Mouse (Mus musculus) ovary, postnatal 36 days (tissue): ENCODE results near the gene Olfr114.

Experiments used
- DNase-seq: peaks from one replicate; pipeline ENCODE4 v3.0.0; 2022; ENCODE audit warnings: low spot score, mixed read lengths

The Olfr114 gene

DNA sequence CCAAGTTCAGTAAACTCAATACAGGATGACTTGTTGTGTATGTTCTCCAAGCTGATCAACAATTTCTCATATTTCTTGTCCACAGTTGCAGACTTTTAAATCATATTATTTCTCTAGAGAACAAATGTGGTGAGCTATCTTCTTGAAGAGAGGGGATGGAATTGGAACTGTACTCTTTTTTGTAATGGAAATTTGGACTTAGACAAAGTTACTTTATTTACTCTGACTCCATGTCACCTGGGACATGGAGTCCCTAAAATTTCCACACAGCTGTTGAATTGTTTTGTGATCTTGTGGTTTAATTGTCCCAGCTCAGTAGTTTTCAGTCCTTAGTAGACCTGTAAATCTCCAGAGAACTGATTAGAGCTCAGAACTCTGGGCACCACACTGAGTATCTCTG lies at the start of gene Olfr114:
TSS of gene Olfr114 (minus strand) at position 101 of the 400 bp plus-strand sequence.
- DNase-seq: no peak

DNA sequence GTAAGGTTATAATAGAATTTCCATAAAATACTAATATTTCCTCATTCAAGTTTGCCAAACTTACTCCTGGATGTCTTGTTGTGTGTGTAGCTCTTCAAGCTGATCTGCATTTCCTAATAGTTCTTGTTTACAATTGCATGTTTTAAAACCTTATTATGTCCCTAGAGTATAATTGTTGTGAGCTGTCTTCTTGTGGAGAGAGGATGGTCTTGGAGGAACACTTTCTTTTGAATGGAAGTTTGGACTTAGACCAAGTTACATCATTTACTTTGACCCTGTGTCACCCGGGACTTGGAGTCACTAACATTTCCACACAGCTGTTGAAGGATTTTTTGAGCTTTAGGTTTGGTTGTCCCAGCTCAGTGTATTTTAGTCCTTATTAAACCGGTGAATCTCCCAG lies 34.5 kb upstream of the Olfr114 start, which contains the start of the genes Olfr115 and Olfr116:
TSS of gene Olfr115 (minus strand) at position 101 of the 400 bp plus-strand sequence.
TSS of gene Olfr116 (minus strand) at position 191 of the 400 bp plus-strand sequence.
- no peak for DNase-seq

DNA sequence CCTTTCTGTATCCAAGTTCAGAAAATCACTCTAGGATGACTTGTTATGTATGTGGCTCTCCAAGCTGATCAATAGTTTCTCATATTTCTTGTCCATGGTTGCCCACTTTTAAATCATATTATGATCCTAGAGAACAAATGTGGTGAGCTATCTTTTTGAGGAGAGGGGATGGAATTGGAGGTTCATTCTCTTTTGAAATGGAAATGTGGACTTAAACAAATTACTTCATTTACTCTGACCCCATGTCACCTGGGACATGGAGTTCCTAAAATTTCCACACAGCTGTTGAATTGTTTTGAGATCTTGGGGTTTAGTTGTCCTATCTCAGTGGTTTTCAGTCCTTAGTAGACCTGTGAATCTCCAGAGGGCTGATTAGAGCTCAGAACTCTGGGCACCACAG lies 15.0 kb downstream of the Olfr114 start, which contains the start of gene Olfr113:
TSS of gene Olfr113 (minus strand) at position 101 of the 400 bp plus-strand sequence.
- no peak for DNase-seq

DNA sequence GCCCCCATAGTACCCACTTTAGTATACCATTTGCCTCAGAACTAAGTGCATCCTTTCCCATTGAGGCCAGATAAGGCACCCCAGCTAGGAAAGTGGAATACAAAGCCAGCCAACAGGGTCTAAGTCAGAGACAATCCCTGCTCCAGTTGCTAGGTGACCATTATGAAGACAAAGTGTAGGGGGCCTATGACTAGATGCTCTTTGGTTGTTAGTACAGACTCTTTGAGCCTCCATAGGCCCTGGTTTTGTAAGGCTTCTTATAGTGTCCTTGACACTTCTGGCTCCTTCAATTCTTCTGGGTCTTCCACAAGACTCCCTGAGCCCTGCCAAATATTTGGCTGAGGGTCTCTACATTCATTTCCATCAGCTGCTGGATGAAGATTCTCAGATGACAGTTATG lies 23.2 kb downstream of the Olfr114 start, which contains the start of gene Olfr112:
TSS of gene Olfr112 (minus strand) at position 101 of the 400 bp plus-strand sequence.
- no peak for DNase-seq

DNA sequence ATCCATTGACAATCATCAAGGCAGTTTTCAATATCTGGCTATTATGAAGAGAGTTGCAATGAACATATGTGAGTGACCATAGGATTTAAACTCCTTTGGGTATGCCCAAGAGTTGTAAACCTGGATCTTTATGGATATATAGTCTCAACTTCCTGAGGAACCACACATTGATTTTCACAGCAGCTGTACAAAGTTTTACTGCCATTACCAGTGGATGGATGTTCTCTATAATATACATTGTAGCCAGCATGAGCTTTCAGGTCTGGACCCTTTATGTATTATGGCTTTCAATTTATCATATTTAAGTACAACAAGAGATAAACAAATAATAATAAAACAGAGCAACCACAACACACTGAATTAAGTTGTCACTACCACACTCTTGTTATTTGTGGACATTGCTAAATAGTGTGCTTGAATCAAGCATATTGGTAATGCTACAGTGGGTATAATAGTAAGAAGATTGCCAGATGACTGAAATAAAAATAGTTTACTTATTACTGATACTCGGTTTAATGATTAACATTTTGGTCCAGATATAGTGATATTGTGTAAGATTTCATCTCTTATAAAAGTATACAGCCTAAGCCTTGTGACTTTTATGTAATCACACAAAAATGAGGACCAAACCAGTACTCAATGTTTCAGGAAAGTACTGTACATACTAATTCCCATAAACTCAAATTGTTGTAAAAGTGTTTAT lies 33.5 kb downstream of the Olfr114 start:
- DNase-seq: no peak

DNA sequence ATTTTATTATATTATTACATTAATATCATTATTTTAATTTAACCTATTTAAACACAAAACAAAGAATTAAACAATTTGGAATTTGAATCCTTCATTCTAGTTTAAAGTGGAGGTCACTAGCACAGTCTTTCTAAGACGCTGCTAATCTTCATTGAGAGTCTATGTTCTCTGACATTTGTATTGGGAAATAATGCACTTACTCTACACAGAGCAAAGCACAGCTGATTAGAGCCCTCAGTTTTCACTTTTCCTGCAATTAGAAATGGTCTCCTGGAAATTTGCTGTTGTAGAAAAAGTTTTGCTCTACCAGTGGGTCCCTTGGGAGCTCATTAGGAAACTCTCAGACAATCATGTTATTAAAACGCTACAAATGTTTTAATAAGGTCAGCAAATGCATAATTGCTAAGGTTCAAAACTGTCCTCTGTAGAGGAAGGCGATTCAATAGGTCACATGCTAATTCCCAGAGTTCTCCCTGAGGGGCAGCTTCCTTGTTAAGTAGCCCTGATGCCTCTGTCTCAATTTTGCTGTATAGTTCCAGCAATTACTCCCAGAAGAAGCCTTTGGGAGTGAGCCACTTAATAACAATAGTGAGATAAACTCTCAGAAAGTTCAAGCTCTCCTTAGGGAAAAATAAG lies 48.6 kb downstream of the Olfr114 start:
- DNase-seq: no peak

DNA sequence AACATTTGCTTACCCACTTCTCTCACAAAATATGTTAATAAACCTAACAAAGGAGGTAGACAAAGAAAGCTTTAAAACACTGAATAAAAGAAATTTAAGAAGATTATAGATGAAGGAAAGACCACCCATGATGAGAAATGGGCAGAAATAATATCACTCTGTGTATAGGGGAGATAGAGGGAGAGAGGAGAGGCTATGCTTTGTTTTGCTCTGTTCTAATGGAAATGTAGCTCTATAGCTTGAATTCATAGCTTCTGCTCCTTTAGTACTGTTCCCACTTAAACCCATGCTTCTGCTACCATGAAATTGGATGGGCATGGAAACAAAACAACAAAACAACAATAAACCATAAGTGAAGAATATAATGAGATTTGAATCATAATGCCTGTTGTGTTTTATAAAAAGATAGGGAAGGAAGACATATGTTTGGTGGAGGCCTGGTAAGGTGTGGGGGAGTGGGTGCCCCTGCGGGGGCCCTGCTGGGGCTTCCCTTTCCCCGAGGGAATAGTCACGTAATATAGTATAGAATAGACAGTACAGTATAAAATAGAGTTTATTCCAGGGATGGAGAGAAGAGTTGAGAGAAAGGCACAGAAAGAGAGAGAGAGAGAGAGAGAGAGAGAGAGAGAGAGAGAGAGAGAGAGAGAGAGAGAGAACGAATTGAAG lies 51.0 kb downstream of the Olfr114 start:
- no peak for DNase-seq
